Mouse (Mus musculus): ENCODE measurements at regions not wholly inside any gene's neighbourhood (a gene's known extent, or its start where the extent isn't known, plus 50 kb on each side); places are given as distances from the start of the nearest gene placed in this dataset.

DNA sequence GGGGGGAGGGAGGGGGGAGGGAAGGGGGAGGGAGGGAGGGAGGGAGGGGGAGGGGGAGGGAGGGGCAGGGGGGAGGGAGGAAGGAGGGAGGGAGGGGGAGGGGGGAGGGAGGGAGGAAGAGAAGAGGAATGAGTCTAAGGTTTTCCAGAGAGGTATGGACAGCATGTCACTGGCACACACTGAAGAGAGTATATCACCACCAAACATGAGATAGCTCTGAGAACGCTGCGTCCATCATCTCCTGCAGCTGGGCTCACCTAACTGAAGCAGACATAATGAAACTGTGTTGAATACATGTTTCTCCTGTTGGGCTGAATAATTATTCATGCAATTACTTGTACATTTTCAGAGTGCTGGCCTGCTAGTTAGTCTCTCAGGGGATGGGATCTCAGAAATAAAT lies 96.2 kb upstream of the Enpep start:
- TF ChIP-seq CTCF (conservative IDR thresholded peaks at IDR 0.05; ENCODE audit: low read length) = no peak
- no peak for TF ChIP-seq NANOG (IDR thresholded peaks at IDR 0.05; ENCODE audit: borderline replicate concordance, low read length)
- no peak for TF ChIP-seq POU5F1 (IDR thresholded peaks at IDR 0.05; ENCODE audit: borderline replicate concordance, low read length)

All from E14TG2a.4 (cell line).